Mouse (Mus musculus) urinary bladder, postnatal 4 days (tissue): ENCODE results near the gene Lekr1.

Experiments
- DNase-seq, 2 experiments: peaks; one replicate each; pipeline ENCODE4 v3.0.0; 2021 to 2022; ENCODE audit warnings: low spot score in 2 of 2

Gene Lekr1

GRCm38 (mm10) chr3:65830801-65831200 is 164.8 kb downstream of the Lekr1 start:
- peak in 1 of 2 experiments; percentile 25 for DNase-seq

- no peak for DNase-seq
These were observed 166.4 kb downstream of the Lekr1 start for GRCm38 (mm10) chr3:65832398-65832797.

GRCm38 (mm10) chr3:65836435-65836834 is 170.4 kb downstream of the Lekr1 start:
- DNase-seq, result no peak

GRCm38 (mm10) chr3:65839664-65840063 is 173.6 kb downstream of the Lekr1 start:
- no peak for DNase-seq

GRCm38 (mm10) chr3:65841175-65841574 is 175.1 kb downstream of the Lekr1 start:
- no peak for DNase-seq

GRCm38 (mm10) chr3:65842515-65843184 is 176.6 kb downstream of the Lekr1 start:
- no peak for DNase-seq

GRCm38 (mm10) chr3:65843185-65843552 is 177.1 kb downstream of the Lekr1 start:
- DNase-seq, result no peak

GRCm38 (mm10) chr3:65844302-65844701 is 178.3 kb downstream of the Lekr1 start:
- DNase-seq, result no peak

GRCm38 (mm10) chr3:65844851-65845552 is 179.0 kb downstream of the Lekr1 start:
- DNase-seq, result no peak

- no peak for DNase-seq
These were observed 181.2 kb downstream of the Lekr1 start for GRCm38 (mm10) chr3:65847158-65847787.

- DNase-seq, result no peak
These were observed 187.7 kb downstream of the Lekr1 start for GRCm38 (mm10) chr3:65853746-65854145.

- no peak for DNase-seq
These were observed 189.5 kb downstream of the Lekr1 start for GRCm38 (mm10) chr3:65855521-65855920.

GRCm38 (mm10) chr3:65858118-65858517 is 192.1 kb downstream of the Lekr1 start:
- DNase-seq, result no peak

GRCm38 (mm10) chr3:65858741-65859348 is 192.8 kb downstream of the Lekr1 start:
- no peak for DNase-seq

GRCm38 (mm10) chr3:65859750-65860149 is 193.7 kb downstream of the Lekr1 start:
- no peak for DNase-seq

- no peak for DNase-seq
These were observed 194.9 kb downstream of the Lekr1 start for GRCm38 (mm10) chr3:65860903-65861302.

GRCm38 (mm10) chr3:65861471-65861881 is 195.4 kb downstream of the Lekr1 start:
- no peak for DNase-seq

GRCm38 (mm10) chr3:65863297-65863696 is 197.3 kb downstream of the Lekr1 start:
- peak; percentile 75 to 80 for DNase-seq

- no peak for DNase-seq
These were observed 197.8 kb downstream of the Lekr1 start for GRCm38 (mm10) chr3:65863762-65864377.

- DNase-seq, result no peak
These were observed 202.9 kb downstream of the Lekr1 start for GRCm38 (mm10) chr3:65868931-65869330.

GRCm38 (mm10) chr3:65869724-65870123 is 203.7 kb downstream of the Lekr1 start:
- no peak for DNase-seq

- DNase-seq, result peak; percentile 72 to 73
These were observed 205.2 kb downstream of the Lekr1 start for GRCm38 (mm10) chr3:65871188-65871603.
